Mouse (Mus musculus) forebrain, postnatal 0 days (tissue): ENCODE results near the gene Smap1. TPM values are rescaled to one million over a fixed set of nuclear protein-coding genes. Genes with fewer than 3 reads are reported as not detected.

Source experiments
- ATAC-seq: fragments of 200-750 bp; cut with Nextera tagmentation; 2 replicates; pipeline ENCODE4 v1.8.0; 2017; ENCODE audit warnings: mild to moderate bottlenecking, moderate library complexity
- DNase-seq: peaks from one replicate; pipeline ENCODE4 v3.0.0-alpha.2; 2015
- H3K27ac ChIP-seq: fragments of 300-500 bp; sonication (generic); 2 replicates; pipeline ENCODE4 v1.5.1; 2014; ENCODE audit warnings: low read depth, mild to moderate bottlenecking, antibody characterized with exemption, low read length, moderate library complexity, mixed read lengths
- H3K27me3 ChIP-seq: fragments of 300-500 bp; sonication (generic); 2 replicates; pipeline ENCODE4 v1.6.1; 2014; ENCODE audit warnings: mild to moderate bottlenecking, low read length, mixed read lengths; ENCODE audit not compliant: insufficient read depth
- H3K36me3 ChIP-seq: fragments of 300-500 bp; sonication (generic); 2 replicates; pipeline ENCODE4 v1.6.1; 2014; ENCODE audit warnings: mild to moderate bottlenecking, moderate library complexity; ENCODE audit not compliant: insufficient read depth
- H3K4me1 ChIP-seq: fragments of 300-500 bp; sonication (generic); 2 replicates; pipeline ENCODE4 v1.6.1; 2014; ENCODE audit warnings: antibody characterized with exemption; ENCODE audit not compliant: insufficient read depth
- H3K4me2 ChIP-seq: fragments of 300-500 bp; sonication (generic); 2 replicates; pipeline ENCODE4 v1.6.1; 2014; ENCODE audit warnings: low read depth, mild to moderate bottlenecking, moderate library complexity
- H3K4me3 ChIP-seq: fragments of 300-500 bp; sonication (generic); 2 replicates; pipeline ENCODE4 v1.5.1; 2014; ENCODE audit warnings: low read depth, low read length, mixed read lengths
- H3K9ac ChIP-seq: fragments of 300-500 bp; sonication (generic); 2 replicates; pipeline ENCODE4 v1.6.1; 2014; ENCODE audit warnings: mild to moderate bottlenecking
- H3K9me3 ChIP-seq: fragments of 300-500 bp; sonication (generic); 2 replicates; pipeline ENCODE4 v1.6.1; 2016; ENCODE audit warnings: low read length
- CTCF ChIP-seq: sonication (generic); IDR thresholded peaks from 2 replicates; pipeline ENCODE4 v1.5.1; 2016; ENCODE audit warnings: antibody characterized with exemption, control low read depth, low read depth
- WGBS: fragments of 180-500 bp; shearing (Covaris S2); extraction: QIAGEN DNeasy Blood & Tissue Kit; methylation state at CpG from one replicate; pipeline ENCODE4 v1.1.7; 2014; 5-methylcytosine and 5-hydroxymethylcytosine counted together
- polyA plus RNA-seq: library from polyadenylated mRNA; unstranded; fragments of >200 nt; fragmentation: Nextera tagmentation; extraction: Ambion mirVana; gene quantifications from 2 replicates; pipeline ENCODE4 v1.2.1, GENCODE M21; 2015
- total RNA-seq: library from RNA; depleted of rRNA; stranded (reverse); fragments of >200 nt; gene quantifications from 2 replicates; pipeline ENCODE4 v1.2.3, GENCODE M21; 2014; rRNA removed

Gene Smap1
- total and polyA plus RNA-seq, 2 experiments from 2014 or later: 80.5 to 152 TPM

DNA sequence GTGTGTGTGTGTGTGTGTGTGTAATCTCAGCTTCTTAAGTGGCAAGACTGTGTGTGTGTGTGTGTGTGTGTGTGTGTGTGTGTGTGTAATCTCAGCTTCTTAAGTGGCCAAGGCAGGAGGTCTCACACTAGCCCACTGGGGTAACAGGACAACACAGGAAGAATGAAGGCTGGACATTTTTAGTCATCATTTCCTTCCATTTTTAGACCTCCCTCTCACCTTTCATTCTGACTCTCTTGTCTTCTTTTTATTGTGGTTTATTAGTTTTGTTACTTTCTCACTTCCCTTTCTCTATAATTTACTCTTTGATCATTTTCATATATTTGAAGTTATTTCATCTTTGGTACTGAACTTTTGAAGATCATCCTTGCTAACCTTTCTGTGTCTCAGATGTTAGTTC lies 81.2 kb downstream of the Smap1 start:
- H3K36me3 ChIP-seq: peaks cover 14% of the 10 kb centered on the region
- H3K27me3 ChIP-seq: no peaks in the 10 kb centered on the region
- H3K27ac ChIP-seq: no peak overlapping the region
- H3K4me3 ChIP-seq: no peak overlapping the region
- ATAC-seq (no peak), DNase-seq (no peak)
- H3K4me2 ChIP-seq: no peak overlapping the region
- no peaks in the 10 kb centered on the region for H3K9me3 ChIP-seq
- no peak for TF ChIP-seq CTCF
- no peak overlapping the region for H3K9ac ChIP-seq
- H3K4me1 ChIP-seq: no peaks in the 10 kb centered on the region

DNA sequence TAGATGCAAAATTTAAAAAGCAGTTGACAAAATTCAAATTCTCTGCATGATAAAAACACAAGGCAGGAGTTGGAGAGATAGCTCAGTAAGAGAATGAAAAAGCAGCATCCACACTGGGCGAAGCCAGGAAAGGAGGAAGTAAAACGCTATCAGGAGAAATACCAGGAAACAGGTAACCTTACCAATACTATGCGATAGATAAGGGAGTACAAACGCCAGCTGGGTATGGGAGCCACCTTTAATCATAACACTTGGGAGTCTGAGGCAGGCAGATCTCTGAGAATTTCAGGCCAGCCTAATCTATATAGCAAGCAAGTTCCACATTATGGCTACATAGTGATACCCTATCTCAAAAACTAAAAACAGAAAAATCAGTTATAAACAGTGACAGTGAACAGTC lies 85.5 kb downstream of the Smap1 start:
- DNase-seq (no peak), ATAC-seq (no peak)
- no peak overlapping the region for H3K4me3 ChIP-seq
- TF ChIP-seq CTCF: no peak
- H3K9me3 ChIP-seq: no peaks in the 10 kb centered on the region
- H3K4me2 ChIP-seq: no peak overlapping the region
- no peaks in the 10 kb centered on the region for H3K36me3 ChIP-seq
- peaks cover 12% of the 10 kb centered on the region for H3K4me1 ChIP-seq
- no peak overlapping the region for H3K9ac ChIP-seq
- H3K27ac ChIP-seq: no peak overlapping the region
- H3K27me3 ChIP-seq: no peaks in the 10 kb centered on the region
- WGBS: 88% methylated on average over 4 of the region's 4 CpGs

- no peak for TF ChIP-seq CTCF
- Histone ChIP-seq H3K27me3 (no peaks in the 10 kb centered on the region), H3K4me3 (no peak overlapping the region), H3K9me3 (no peaks in the 10 kb centered on the region), H3K27ac (no peak overlapping the region), H3K4me1 (peaks cover 12% of the 10 kb centered on the region), H3K36me3 (no peaks in the 10 kb centered on the region), H3K9ac (no peak overlapping the region), H3K4me2 (no peak overlapping the region)
- DNase-seq: peak; percentile 71
- ATAC-seq: peak; percentile 88
- WGBS: 27% methylated on average over 9 of the region's 9 CpGs
Measured at GRCm38 (mm10) chr1:23834819-23835218, 87.3 kb downstream of the Smap1 start.

DNA sequence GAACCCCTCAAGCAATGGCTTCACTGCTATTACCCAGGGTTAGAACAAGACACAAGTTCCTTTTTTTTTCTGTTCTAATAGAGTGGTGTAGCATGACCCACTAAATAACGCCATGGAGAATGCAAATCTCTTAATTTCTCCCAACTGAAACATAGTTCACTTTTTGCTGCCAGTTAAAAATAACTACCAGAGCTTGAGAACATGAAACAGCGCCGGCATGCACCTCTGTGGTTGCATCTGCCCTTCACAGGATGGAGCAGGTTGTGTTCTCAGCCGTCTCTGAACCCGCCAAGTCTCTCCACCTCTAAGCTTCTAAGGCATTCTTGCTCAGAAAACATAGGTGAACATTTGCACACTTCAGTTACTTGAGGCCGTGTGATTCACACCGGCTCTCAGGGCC lies 87.9 kb downstream of the Smap1 start:
- H3K4me1 ChIP-seq: peaks cover 12% of the 10 kb centered on the region
- no peaks in the 10 kb centered on the region for H3K27me3 ChIP-seq
- H3K36me3 ChIP-seq: no peaks in the 10 kb centered on the region
- no peaks in the 10 kb centered on the region for H3K9me3 ChIP-seq
- peak overlapping the region; percentile 15; the same call in 1 of the 2 replicates for H3K27ac ChIP-seq
- ATAC-seq (no peak), DNase-seq (no peak)
- no peak overlapping the region for H3K9ac ChIP-seq
- TF ChIP-seq CTCF: no peak
- H3K4me3 ChIP-seq: no peak overlapping the region
- WGBS: 55% methylated on average over 7 of the region's 7 CpGs
- H3K4me2 ChIP-seq: no peak overlapping the region

GRCm38 (mm10) chr1:23826887-23827758 lies 95.0 kb downstream of the Smap1 start:
- Histone ChIP-seq H3K9me3 (no peaks in the 10 kb centered on the region), H3K27me3 (no peaks in the 10 kb centered on the region), H3K4me1 (no peaks in the 10 kb centered on the region), H3K9ac (no peak overlapping the region), H3K4me2 (no peak overlapping the region), H3K4me3 (no peak overlapping the region), H3K36me3 (no peaks in the 10 kb centered on the region), H3K27ac (no peak overlapping the region)
- 39% methylated on average over 13 of the region's 13 CpGs for WGBS
- DNase-seq (peak; percentile 75), ATAC-seq (peak; percentile 69)
- peak; percentile 78 for TF ChIP-seq CTCF

DNA sequence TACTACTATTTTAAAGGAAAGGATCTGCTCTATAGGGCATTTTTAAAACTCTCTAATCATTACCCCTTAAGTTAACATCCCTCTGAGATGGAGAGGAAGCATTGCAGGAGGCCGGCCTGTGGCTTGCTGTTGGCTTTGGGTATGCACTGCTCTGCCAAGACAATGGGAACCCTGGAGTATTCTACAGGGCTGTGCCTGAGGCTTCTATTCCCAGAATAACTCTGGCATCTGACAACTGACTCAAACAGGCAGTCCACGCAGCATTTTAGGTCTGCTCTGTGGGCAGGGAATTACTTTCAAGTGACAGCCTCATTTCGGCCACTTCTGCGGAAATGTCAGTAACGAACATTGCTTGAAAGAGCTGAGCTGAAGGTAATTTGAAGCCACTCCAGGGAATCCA lies 100.5 kb downstream of the Smap1 start:
- Histone ChIP-seq H3K9me3 (no peaks in the 10 kb centered on the region), H3K27ac (no peak overlapping the region), H3K4me2 (no peak overlapping the region), H3K4me3 (no peak overlapping the region), H3K9ac (no peak overlapping the region), H3K4me1 (no peaks in the 10 kb centered on the region), H3K27me3 (no peaks in the 10 kb centered on the region), H3K36me3 (no peaks in the 10 kb centered on the region)
- DNase-seq (no peak), ATAC-seq (no peak)
- WGBS: 44% methylated on average over 5 of the region's 5 CpGs
- no peak for TF ChIP-seq CTCF

GRCm38 (mm10) chr1:23798306-23798705 lies 123.8 kb downstream of the Smap1 start:
- H3K36me3 ChIP-seq: no peaks in the 10 kb centered on the region
- H3K27me3 ChIP-seq: no peaks in the 10 kb centered on the region
- TF ChIP-seq CTCF: no peak
- H3K4me2 ChIP-seq: no peak overlapping the region
- 94% methylated on average over 9 of the region's 9 CpGs for WGBS
- no peak overlapping the region for H3K9ac ChIP-seq
- no peaks in the 10 kb centered on the region for H3K4me1 ChIP-seq
- no peaks in the 10 kb centered on the region for H3K9me3 ChIP-seq
- DNase-seq: no peak
- no peak overlapping the region for H3K27ac ChIP-seq
- no peak for ATAC-seq
- no peak overlapping the region for H3K4me3 ChIP-seq

Other genes with a start within 250 kb of the Smap1 start
- 15.0 and 21.3 TPM in 2 replicates for gene B3gat2, start 160.6 kb downstream of the Smap1 start, total RNA-seq
- gene B3gat2, start 160.6 kb downstream of the Smap1 start, polyA plus RNA-seq: 8.1 and 11.1 TPM in 2 replicates
- 44.1 and 62.4 TPM in 2 replicates for gene Sdhaf4, start 83.3 kb upstream of the Smap1 start, total RNA-seq
- 111 and 136 TPM in 2 replicates for gene Sdhaf4, start 83.3 kb upstream of the Smap1 start, polyA plus RNA-seq
- 32.1 and 45.4 TPM in 2 replicates for gene Fam135a, start 178.0 kb upstream of the Smap1 start, total RNA-seq
- 13.4 and 19.3 TPM in 2 replicates for gene Fam135a, start 178.0 kb upstream of the Smap1 start, polyA plus RNA-seq